Mouse (Mus musculus) cerebellum, postnatal 14 days (tissue): ENCODE measurements around the gene Fstl5.
A peak's percentile ranks its signal among the peaks of the same experiment; 100 is the strongest.
"Not testable (repeated sequence)": the region's sequence is repeated elsewhere in the genome, so short reads cannot be mapped to it uniquely, and the experiment has no call there.

Experiments
- DNase-seq, 2 experiments: peaks; one replicate each; pipeline ENCODE4 v3.0.0; 2021; ENCODE audit warnings: mixed read lengths in 2 of 2

The Fstl5 gene

DNA sequence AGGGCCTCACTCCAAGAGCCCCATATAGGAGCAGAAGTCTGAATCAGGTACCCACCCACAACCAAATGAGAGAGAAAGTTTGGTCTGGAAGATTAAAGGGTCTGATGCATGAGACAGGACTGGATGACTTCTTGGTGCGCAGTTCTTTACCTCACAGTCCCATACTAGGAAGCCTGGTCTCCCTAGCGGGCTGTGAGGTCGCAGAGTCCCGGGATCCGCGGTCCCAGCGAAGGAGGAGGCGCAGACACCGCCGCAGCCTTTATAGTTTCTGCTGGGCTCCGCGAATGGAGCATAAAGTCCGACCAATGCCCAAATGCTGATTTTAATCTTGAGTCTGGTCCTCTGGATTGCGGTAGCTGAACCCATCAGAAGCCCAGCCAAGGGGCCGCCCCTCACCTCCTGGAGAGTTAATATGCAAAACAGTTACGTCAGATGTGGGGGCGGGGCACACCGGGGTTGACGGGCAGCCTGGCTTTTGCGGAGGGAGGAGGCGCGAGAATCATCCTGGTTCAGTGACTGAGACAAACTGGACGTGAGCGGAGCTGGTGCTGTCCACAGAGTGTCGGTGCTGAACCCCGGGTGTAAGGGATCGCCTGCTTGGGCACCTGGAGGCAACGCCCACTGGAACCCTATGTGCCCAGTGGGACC, at the start of gene Fstl5:
Gene Fstl5 (plus strand): TSS at position 211 of the 648 bp plus-strand sequence.
- DNase-seq, result peak; percentile 96

DNA sequence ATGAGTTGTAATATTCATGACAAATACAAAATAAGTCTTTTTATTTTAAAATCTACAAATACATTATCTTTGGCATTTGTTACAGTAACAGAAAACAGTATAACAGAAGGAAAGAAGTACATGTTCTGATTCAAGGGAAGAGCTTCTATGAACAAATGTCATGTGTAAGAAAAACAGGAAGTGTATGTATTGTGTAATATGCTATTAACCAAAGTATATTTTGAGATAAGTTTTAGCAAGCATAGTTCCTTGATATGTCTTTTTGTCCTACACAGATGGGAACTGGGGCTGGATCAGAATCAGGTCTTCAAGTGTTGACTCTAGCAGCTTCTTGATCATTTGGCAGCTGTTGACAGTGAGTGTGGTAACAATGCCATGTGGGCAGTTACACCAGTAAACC, 48.5 kb upstream of the Fstl5 start:
- DNase-seq, result no peak

DNA sequence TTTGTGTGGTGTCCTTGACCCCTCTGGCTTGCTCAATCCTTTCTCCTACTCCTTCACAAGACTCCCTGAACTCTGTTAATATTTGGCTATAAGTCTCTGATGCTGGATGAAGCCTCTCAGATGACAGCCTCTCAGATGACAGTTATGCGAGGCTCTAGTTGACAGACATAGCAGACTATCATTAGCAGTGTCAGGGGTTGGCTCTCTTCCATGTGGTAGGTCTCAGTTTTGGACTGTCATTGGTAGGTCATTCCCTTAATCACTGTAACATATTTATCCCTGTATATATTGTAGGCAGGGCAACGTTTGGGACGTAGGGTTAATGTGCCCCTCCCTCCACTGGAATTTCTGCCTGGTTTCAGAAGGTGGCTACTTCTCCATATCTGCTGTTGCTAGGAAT, 22.9 kb upstream of the Fstl5 start:
- no peak for DNase-seq

DNA sequence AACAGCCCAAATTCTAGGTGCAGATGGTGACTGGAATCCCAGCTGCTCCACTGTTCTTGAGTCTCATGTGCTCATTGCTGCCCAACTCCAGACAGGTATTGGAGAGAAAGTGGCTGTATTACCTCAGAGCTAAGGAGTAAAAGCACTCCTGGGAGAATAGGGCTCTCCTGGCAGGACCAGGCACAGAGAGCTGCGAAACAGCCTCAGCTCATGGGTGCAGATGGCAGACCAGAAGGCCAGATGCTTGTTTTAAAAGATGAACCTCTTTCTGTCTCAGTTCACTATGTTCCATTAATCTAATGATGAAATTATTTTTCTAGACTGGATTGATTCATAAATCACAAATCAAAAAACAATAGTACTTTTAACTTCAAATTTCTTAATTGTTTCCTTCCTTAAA, 12.1 kb upstream of the Fstl5 start:
- no peak for DNase-seq

DNA sequence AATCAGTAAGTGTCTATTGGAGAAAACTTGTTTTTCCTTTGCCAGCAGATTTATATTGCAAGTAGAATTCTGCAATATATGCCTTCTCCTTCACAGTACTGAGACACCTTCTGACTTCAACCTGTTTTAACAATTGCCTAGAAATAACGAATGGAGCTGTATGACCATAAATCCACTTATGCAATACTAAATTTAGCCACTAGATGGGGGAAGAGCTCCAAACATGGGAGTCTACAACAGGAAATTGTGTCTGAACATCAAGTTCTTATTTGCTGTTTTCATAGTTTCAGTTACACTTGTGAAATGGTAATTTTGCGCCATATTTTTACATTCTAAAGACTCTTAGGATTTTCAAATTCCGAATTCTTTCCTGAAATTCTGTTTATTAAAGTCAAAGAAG, 6.2 kb upstream of the Fstl5 start:
- DNase-seq, result peak; percentile 53 to 87

DNA sequence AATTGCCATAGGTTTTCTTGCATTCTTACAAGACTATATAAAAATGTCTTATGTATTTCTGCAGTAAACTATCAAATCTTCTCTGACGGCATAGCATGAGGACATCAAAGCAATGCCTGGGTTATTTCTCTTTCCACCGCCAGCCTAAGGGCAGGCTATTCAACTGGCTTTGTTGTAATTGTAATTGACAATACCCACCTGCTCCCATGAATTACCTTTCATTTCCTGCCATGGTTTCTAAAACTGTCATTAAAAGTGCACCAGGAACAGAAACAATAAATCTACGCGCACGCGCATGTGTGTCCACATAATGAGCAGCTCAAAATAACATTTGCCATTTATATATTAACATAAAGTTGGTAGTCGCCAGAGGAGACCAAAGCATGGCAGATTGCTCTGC, 1.2 kb upstream of the Fstl5 start:
- DNase-seq, result peak in 1 of 2 experiments; percentile 5

DNA sequence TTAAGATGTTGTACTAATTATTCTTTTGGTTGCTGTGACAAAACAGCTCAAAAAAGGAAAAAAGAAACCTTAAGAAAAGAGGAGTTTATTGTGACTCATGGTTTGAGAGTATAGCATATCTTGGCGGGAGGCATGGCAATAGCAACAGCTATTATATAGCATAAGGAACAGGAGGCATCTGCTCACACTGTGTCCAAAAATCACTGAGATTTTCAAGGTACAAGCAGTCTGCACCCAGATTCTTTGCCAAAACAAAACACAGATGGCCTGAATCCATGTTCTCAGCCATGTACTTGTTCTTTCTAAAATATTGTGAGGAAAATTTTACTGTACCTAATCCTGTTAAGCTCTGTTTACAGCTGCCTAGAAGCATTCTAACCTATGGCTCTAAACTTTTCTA, 66.4 kb downstream of the Fstl5 start:
- DNase-seq, result peak in 1 of 2 experiments; percentile 26

DNA sequence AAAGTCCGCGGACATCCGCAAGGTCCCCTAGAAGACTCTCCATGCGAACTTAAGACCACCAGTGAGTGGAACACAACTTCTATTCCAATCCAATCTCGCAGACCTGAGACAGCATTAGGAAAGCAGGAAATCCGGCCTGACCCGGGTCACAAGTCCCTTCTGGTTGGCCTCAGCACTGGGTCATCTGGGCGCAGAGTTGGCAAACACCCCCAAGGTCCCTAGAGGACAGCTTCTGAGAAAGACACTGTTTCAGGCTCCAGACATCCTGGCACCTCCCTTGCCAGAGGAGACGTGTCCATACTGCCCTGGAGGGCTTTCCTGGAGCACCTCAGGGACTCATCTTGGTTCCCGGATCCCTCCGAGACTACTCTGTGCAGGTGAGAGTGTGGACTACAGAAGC, 73.8 kb downstream of the Fstl5 start:
- no peak for DNase-seq

DNA sequence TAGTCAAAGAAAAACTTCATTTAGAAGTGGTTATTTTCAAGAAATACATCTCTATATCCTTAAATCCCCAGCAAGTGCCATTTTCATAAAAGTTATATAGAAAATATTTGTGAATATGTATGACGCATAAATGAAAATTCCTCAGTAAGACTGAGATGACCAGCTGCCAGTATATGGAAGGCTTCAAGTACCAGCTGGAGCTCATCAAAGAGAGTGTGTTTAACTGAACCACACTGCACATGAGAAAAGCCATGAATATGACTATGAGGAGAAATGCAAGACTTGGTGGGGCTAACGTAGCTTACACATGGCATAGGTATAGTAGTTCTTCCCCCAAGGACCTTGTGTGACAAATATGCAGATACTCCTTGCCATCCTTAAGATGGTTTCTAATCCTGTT, 164.8 kb downstream of the Fstl5 start:
- no peak for DNase-seq

DNA sequence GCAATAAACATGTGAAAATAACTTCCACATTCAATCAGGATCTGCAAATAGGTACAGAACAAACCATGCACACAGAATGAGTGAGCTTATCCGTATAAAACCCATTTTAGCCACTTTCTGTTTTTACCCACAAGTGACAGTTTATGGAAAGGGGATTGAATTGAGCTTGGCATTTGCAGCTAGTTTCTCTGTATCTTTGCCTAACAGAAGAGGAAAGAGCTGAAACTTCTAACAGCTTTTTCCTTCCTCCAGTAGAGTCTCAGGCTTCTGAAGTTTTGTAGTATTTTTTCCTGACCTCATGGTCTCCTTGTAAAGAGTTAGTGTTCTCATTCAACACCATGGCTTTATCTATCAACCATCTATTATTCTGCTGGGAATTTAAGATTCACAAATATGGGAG, 177.3 kb downstream of the Fstl5 start:
- no peak for DNase-seq

DNA sequence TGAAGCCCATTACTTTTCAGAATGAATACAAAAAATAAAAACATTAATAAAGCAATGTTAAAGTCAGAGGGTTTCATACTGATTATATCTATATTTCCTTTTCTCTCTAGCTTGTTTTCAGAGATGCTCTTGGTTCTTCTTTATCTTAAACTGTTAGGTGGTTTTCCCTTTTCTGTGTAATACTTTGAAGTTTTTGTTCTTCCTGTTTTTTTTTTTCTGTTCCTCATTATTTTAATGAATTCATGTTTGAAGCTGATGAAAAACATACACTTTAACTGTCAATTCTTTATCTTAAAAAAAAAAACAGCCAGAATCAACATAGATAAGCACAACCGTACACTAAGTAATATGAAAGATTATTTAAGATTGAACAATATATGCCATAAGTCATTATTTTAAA, 218.9 kb downstream of the Fstl5 start:
- no peak for DNase-seq

DNA sequence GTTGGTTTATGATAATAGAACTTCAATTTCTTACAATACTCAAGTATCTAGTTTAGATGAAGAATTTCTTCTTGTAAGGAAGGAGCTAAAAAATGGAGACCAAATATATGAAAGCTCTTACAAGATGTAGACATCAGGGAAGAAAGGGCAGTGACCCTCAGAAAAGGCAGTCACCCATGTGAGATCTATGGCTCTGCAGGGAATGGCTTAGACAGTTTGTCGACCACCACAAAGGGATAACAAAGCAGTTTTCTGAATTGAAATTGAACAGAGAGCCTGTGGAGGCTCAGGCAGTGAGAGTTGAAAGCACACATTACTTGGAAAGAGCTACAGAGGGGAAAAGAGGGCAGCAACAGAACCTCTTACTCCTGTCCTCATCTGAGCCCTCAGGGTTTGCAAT, 220.3 kb downstream of the Fstl5 start:
- DNase-seq, result no peak

DNA sequence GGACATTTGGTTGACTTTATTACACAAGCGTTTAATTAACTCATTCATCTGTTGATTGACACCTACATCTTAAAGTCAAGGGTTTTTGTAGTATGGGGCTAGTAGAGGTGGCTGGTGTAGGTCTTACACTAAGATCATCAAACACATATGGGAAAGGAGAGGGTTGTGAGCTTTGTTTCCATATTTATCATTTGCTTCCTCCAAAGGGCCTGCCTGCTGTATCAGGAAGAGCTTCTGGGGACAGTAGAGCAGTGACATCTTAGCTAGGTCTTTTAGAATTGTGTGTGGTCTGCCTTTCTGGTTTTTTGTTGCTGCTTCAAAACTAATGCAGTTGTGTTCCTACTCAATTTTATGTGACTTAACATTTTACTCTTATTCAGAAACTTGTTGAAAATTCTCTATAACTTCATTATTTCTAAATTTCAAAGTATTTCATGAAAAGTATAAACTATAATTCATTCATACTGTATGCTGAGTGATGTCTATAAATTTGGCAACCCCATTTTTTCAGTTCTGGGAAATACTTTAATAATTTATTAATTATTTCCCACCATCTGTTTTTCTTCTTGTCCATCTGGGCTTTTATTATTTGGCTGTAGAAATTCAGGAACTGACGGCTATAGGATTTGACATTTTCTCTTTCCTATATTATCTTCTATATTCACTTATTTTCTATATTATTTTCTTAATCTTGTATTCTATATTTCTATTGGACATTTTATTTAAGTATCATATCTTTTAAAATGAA, 227.1 kb downstream of the Fstl5 start:
- DNase-seq, result peak in 1 of 2 experiments; percentile 50

DNA sequence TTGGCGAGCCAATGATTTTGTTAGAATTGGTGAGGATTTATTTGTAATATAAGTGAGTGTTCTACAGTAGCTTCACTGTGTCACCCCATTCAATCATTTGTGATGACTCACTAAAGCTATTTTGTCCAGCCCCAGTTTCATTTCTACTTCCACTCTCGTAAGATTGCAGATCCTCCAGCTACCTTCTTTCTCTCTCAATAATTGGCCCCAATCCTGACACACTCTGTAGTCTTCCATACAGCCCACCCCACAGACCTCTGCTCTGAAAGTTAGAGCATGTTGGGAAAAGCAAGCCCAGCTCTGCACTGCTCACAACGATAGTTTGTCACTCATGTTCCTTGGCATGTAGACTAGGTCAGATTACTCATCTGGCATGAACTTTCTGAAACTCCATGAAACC, 242.9 kb downstream of the Fstl5 start:
- no peak for DNase-seq

DNA sequence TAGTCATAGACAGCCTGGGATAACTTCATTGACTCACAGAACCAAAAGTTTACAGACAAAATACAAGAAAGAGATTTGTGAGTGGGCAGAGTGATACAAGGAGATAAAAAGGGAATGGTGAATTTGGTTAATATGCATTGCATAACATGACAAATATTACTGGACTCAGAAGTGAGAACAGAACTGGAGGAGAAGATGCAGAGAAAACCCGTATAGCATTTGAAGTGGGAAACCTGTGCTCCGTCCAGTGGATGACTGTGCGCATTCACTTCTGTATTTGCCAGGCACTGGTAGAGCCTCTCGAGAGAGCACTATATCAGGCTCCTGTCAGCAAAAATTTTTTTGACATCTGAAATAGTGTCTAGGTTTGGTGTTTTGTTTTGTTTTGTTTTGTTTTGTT, 245.5 kb downstream of the Fstl5 start:
- DNase-seq, result no peak

DNA sequence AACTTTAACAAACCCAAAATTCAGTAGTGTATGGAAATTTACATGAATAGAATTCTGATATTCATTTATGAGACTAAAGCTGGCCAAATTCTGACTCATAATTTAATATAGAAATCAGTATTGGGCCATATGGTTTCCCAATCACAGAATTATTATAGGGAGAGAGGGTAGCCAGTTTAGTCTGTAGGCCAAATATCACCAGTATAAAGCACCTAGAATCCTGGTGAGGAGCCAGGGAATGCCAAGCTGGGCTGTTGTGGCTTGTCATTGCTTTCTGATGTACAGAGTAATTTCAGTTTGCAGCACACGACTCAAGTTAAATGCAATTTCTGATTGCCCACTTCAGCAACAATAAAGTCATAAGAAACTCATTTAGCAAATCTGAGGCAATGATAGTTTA, 248.4 kb downstream of the Fstl5 start:
- no peak for DNase-seq

DNA sequence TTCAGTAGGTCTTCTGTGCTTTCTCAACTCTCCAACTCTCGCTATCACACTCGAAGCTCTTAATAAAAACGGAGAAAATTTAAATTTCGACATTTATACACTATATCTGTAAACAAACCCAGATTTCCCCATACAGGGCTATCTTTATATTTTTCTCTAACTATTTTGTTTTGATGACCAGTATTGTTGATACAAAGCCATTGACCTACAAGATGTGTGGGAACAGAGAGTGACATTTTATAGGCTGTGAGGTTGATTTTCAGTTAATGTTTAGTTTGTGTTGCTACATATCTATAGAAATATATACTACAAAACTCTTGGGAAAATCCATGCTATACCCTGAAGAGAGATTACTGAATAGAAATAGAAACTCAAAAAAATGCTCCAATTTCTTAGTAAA, 262.9 kb downstream of the Fstl5 start:
- DNase-seq, result no peak

DNA sequence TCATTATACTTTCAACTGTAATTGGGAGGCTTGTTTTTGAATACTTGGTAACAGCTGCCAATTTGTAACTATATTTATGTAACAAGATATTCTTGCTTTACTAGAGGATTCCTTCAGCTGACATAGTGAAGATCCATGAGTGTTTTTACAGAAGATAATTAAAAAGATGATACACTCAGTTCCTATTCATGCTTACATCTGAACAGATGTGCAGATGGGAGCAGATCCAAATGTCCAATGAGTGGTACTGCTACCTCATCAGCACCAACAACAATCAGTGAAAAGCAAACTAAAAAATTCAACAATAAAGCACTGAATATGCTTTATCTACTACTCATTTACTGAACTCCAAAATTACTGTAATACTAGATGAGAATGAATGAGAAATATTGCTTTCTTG, 292.9 kb downstream of the Fstl5 start:
- DNase-seq, result no peak

DNA sequence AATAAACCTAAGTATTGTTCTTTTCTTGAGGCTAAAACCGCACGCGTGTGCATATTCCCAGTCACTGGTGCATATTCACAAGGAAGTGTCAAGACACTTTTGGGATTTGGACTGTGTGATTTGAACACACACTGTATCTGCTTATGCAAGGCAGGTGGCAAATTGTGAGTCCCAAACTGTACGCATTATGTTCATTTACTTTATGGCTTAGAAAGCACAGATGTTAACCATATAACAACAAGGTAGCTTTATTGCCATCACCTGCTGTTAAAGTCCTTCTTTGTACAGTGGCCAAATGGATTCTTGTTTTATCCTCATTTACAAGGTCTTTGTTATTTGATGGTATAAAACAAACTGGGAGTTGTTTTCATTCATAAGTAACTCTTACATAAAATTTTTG, 295.8 kb downstream of the Fstl5 start:
- DNase-seq, result no peak

DNA sequence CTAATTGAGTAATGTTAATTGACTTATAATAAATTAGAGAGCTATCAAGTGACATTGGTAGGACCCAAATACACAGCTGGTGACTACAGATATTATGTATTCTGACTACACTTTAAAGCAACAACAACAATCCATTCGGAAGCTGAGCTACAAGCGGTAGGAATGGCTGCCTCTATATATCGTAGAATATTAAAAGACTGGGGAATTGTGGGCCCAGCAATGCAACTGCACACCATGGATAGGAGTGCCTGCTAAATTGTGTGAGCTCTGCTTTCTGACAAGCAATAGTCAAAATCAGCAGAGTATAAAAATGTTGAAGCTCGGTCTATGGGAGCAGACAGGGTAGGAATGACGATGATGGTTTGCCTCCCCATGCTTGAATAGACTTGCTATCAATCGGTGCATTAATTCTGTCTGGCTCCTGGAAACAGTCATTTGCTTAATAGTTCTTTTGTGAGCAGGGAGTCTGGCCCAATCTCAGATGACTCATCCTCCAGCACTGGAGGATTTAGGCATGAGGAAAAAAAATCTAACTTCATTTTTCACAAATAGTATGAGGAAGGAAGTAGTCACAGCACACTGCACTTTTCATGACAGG, 354.8 kb downstream of the Fstl5 start:
- DNase-seq, result no peak

DNA sequence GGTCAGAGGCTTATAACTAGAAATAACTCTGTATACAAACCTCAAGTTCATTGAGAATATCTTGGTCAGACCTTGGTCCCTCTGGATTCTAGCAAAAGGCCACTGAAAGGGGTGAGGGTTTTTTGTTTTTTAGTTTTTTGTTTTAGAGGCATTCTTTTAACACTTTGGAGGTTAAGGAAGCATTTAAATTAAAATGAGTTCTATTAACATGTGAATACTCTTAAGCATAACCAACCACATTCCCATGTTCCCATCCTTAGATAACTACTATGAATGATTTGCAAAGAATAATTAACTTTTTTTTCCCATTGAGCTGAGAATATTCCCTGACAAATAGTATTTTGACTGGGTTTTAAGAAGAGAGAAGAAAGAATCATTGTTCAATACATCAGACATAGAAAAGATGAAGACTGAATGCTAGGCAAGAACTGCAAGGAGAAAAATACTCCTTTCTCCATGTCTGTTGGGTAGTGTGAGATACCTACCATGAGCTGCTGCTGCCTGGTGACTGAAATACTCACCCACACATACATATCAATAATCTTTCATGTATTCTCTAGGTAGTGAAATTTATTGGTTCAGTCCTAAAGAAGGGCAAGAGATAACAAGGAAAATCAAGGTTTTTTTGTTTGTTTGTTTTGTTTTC, 393.3 kb downstream of the Fstl5 start:
- no peak for DNase-seq

DNA sequence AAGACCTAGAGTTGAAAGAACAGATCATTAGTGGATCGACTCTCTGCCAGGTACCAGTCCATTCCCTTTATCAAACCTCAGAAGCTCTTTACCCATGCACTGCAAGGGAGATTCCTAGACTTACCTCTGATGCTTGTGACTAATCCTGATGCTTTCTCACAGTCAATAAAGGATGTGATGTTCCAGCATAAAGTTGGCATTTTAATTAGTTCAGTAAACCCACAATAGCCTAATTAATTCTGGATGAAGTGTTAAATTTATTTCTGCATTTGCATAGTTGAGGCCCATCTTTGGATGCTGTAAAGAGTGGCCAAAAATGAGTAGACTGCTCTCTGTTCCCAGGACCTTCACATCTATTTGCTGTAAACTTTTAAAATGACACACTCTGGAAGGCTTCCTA, 394.1 kb downstream of the Fstl5 start:
- no peak for DNase-seq

DNA sequence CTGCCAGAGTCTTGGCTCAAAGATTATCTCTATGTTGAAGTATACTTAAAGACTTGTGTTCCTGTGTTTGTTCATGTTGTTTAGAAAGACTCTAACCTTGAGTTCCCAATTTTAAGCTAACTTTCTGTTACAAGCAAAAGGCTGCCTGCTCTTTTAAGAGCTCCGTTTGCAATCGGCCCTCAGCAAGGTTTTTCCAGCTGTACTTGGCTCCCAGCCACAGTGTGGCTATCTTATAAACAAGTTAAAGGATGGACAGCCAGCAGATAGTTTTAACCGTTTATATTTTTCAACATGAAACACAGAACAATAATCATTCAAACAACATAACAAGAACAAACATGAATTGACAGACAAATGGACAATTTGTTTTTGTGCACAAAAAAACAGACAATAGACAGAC, 433.8 kb downstream of the Fstl5 start:
- DNase-seq, result not testable (repeated sequence)

DNA sequence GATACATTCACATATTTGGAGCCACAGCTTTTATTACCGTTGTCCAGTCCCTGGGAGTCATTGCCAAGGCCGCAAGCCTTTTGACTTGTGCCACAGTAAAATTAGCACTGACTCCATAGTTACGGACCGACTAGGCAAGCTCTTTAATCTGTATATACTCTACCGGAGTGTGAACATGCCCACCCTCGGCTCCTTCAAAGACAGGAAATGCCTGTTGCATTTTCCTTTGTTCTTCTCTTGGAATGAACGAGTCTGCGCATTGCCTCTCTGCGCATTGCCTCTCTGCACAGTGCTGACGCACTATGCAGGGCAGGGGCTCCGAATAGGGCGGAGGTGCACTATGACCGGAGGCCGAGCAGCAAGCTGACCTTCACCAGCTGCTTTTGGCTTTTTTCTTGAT, 434.7 kb downstream of the Fstl5 start:
- no peak for DNase-seq
